Mouse (Mus musculus): ENCODE results near the gene Capn9. TPM values are rescaled to one million over a fixed set of nuclear protein-coding genes. Genes with fewer than 3 reads are reported as not detected.
A peak's percentile ranks its signal among the peaks of the same experiment; 100 is the strongest.

Gene Capn9
- not detected for total RNA-seq (2021)
- long read RNA-seq, experiment 1: 0 reads
- long read RNA-seq, experiment 2, partial matches to known transcripts: 0 of 1 reads
- long read RNA-seq, experiment 2, other reads (novel, unspliced or antisense): 1 of 1 reads

GRCm38 (mm10) chr8:124575811-124576210 lies at the start of gene Capn9:
TSS of gene Capn9 (plus strand) at chr8:124576111.
- DNase-seq (ENCODE audit: extremely low spot score in 1 of 2, low spot score in 2 of 2): no peak
- Histone ChIP-seq H3K4me3 (no peak within 1 kb of the TSS), H3K27ac (no peak within 1 kb of the TSS)
- intact Hi-C loops (cut with DNase I): no loop called here
- no peak for TF ChIP-seq CTCF (IDR thresholded peaks at IDR 0.05)

DNA sequence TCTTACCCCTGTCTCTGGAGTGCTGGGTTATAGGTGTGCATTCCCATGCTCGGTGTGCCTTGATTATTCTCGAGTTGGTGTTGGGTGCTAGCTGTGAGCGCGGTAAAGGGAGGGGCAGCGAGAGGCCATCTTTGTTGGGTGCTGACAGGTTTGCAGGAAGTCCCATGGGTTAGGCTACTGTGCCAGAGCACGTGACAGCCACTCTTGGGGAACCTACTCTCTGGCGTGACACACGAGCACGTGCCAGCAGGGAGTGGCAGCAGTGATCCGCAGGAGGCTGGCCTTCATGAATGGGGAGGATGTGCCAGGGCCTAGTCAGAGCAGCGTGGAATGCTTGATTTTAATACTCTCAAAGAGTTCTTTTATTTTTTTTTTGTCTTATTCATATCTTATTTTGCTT lies 49.6 kb upstream of the Capn9 start:
- no peak for TF ChIP-seq CTCF (IDR thresholded peaks at IDR 0.05)
- no peak for DNase-seq (ENCODE audit: extremely low spot score in 1 of 2, low spot score in 2 of 2)
- Histone ChIP-seq H3K27ac (no peak overlapping the region), H3K4me3 (no peak overlapping the region)
- intact Hi-C loops (cut with DNase I): no loop called here

DNA sequence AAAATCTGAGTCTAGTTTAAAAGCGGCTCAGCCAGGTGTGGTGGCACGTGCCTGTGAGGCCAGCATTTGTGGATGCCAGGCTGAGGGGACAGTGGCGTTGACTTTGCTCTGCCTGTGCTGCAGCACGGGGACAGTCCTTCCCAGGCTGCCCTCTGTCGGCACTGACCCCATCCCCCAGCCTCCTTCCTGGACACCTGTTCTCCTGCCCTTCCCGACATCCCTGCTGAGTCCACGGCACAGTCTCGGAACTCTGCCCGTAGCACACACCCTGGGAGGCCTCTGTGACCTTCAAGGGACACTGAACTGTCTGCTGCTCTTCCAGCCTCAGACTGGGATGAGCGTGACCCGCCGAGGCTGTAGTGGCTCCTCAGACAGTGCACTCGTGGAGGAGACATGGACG lies 45.8 kb upstream of the Capn9 start:
- intact Hi-C loops (cut with DNase I): no loop called here
- peak overlapping the region; percentile 22 for H3K27ac ChIP-seq
- DNase-seq (ENCODE audit: extremely low spot score in 1 of 2, low spot score in 2 of 2): no peak
- TF ChIP-seq CTCF (IDR thresholded peaks at IDR 0.05): no peak
- H3K4me3 ChIP-seq: no peak overlapping the region

DNA sequence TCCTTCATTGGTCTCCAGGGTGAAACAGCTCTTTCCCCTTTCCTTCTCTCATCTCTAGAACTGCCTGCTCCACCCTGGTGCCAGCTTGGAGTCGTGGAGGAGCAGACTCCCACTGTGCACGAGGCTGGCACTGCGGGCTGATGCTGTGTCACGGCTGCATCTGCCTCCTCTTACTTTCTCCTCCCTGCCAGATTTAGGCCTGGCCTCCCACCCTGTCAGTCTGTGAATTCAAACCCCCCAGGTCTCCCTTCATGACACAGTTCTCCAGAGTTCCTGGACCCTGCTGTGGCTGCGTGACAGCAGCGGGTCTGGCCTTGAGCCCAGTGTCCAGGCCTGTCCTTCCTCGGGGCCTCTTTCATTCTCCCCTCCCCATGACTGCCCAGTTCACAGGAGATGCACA lies 45.4 kb upstream of the Capn9 start:
- no peak for TF ChIP-seq CTCF (IDR thresholded peaks at IDR 0.05)
- intact Hi-C loops (cut with DNase I): no loop called here
- peak in 1 of 2 experiments; percentile 53 for DNase-seq (ENCODE audit: extremely low spot score in 1 of 2, low spot score in 2 of 2)
- H3K4me3 ChIP-seq: no peak overlapping the region
- H3K27ac ChIP-seq: peak overlapping the region; percentile 22

- DNase-seq (ENCODE audit: extremely low spot score in 1 of 2, low spot score in 2 of 2): no peak
- peak overlapping the region; percentile 57 for H3K27ac ChIP-seq
- intact Hi-C loops (cut with DNase I): no loop called here
- no peak for TF ChIP-seq CTCF (IDR thresholded peaks at IDR 0.05)
- no peak overlapping the region for H3K4me3 ChIP-seq
Observed at GRCm38 (mm10) chr8:124530996-124531395, 44.9 kb upstream of the Capn9 start.

GRCm38 (mm10) chr8:124532626-124533025 lies 43.3 kb upstream of the Capn9 start:
- intact Hi-C loops (cut with DNase I): no loop called here
- TF ChIP-seq CTCF (IDR thresholded peaks at IDR 0.05): no peak
- Histone ChIP-seq H3K4me3 (no peak overlapping the region), H3K27ac (peak overlapping the region; percentile 54; the same call in 1 of the 2 replicates)
- DNase-seq (ENCODE audit: extremely low spot score in 1 of 2, low spot score in 2 of 2): no peak

DNA sequence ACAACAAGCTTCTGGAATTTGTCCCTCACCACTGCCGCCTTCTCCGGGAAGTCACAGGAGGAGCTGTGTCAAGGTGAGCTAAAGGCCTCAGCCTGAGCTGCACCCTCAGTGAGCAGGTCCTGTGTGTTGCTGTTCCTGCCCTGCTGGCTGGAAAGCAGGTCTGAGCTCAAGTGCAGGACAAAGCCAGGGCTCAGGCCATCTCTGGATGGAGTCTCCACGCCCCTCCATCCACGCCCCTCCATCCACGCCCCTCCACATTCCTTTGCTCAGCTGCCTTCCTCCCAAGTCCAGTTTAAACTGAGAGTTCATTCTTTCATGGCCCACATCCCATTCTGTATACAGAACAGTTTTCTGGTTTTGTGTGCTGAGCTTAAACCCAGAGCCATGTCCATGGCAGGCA lies 40.5 kb upstream of the Capn9 start:
- no peak overlapping the region for H3K27ac ChIP-seq
- TF ChIP-seq CTCF (IDR thresholded peaks at IDR 0.05): no peak
- intact Hi-C loops (cut with DNase I): no loop called here
- H3K4me3 ChIP-seq: no peak overlapping the region
- DNase-seq (ENCODE audit: extremely low spot score in 1 of 2, low spot score in 2 of 2): no peak

- no peak overlapping the region for H3K27ac ChIP-seq
- intact Hi-C loops (cut with DNase I): no loop called here
- DNase-seq (ENCODE audit: extremely low spot score in 1 of 2, low spot score in 2 of 2): no peak
- TF ChIP-seq CTCF (IDR thresholded peaks at IDR 0.05): no peak
- no peak overlapping the region for H3K4me3 ChIP-seq
Observed at GRCm38 (mm10) chr8:124540906-124541305, 35.0 kb upstream of the Capn9 start.

DNA sequence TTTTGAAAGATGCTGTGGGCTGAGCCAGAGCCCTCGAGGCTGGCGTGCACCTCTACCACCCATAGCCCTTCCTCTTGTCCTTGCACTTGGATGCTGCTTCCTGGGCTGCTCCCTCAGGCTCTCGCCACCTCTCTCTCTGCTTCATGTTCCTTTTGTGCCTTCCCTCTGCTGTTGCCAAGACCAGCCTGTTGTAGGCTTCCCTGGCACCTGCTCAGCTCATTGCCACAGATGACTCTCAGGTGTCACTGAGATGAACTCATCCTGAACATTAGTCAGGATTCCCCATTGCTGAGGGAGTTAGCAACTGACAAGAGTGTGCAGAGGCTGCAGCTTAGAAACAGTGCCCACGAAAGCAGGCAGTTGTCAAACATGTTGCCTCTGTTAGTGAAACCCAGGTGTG lies 33.9 kb upstream of the Capn9 start:
- no peak overlapping the region for H3K4me3 ChIP-seq
- no peak for TF ChIP-seq CTCF (IDR thresholded peaks at IDR 0.05)
- H3K27ac ChIP-seq: no peak overlapping the region; the same call in 1 of the 2 replicates
- intact Hi-C loops (cut with DNase I): no loop called here
- no peak for DNase-seq (ENCODE audit: extremely low spot score in 1 of 2, low spot score in 2 of 2)

DNA sequence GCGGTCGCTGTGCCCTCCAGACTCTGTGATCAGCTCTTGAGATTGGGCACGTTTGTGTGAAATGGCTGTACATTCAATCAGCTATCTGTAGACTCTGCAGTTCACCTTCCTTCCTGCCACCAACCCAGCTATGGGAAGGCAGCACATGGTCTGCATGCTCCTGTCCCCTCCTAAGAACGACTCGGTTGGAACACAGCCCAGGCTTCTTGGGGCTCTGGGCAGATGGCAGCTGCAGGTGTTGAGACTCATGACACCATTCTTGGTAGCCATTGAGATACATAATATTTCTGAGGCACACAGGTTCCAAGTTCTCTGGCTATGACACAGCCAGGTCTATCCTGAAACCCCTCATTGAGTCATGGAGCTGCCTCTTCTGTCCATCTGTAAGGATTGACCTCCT lies 32.6 kb upstream of the Capn9 start:
- intact Hi-C loops (cut with DNase I): no loop called here
- no peak for DNase-seq (ENCODE audit: extremely low spot score in 1 of 2, low spot score in 2 of 2)
- Histone ChIP-seq H3K4me3 (no peak overlapping the region), H3K27ac (no peak overlapping the region)
- no peak for TF ChIP-seq CTCF (IDR thresholded peaks at IDR 0.05)

DNA sequence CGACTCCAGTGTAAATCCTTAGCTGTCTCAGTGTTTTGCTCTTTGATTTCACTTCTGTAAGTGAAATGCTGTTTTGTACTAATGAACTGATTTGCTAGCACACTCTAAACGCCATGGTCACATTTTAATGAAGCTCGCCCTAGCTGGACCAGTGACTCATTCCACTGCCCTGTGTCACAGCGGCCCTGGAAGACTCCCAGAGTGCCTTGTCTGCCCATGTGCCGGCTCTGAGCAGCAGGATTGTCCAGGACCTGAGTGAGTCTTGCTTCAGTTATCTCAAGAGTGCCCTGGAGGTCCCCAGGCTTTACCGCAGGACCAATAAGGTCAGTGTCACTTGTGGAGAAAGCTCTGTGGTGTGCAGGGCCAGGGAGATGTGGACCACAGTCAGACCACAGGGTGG lies 29.5 kb upstream of the Capn9 start:
- TF ChIP-seq CTCF (IDR thresholded peaks at IDR 0.05): no peak
- intact Hi-C loops (cut with DNase I): no loop called here
- DNase-seq (ENCODE audit: extremely low spot score in 1 of 2, low spot score in 2 of 2): no peak
- Histone ChIP-seq H3K4me3 (no peak overlapping the region), H3K27ac (peak overlapping the region; percentile 45)

- TF ChIP-seq CTCF (IDR thresholded peaks at IDR 0.05): no peak
- intact Hi-C loops (cut with DNase I): no loop called here
- Histone ChIP-seq H3K4me3 (no peak overlapping the region), H3K27ac (peak overlapping the region; percentile 45)
- no peak for DNase-seq (ENCODE audit: extremely low spot score in 1 of 2, low spot score in 2 of 2)
Observed at GRCm38 (mm10) chr8:124546815-124547214, 29.1 kb upstream of the Capn9 start.

GRCm38 (mm10) chr8:124547269-124547668 lies 28.6 kb upstream of the Capn9 start:
- Histone ChIP-seq H3K27ac (peak overlapping the region; percentile 42), H3K4me3 (no peak overlapping the region)
- no peak for DNase-seq (ENCODE audit: extremely low spot score in 1 of 2, low spot score in 2 of 2)
- intact Hi-C loops (cut with DNase I): no loop called here
- no peak for TF ChIP-seq CTCF (IDR thresholded peaks at IDR 0.05)

Data from left cerebral cortex, adult 2 months (tissue).